Mouse (Mus musculus) testis, adult 2 months (tissue): ENCODE data around the gene 1810055G02Rik.

Experiments used
- CTCF ChIP-seq: fragments of 200-500 bp; IDR thresholded peaks from 2 replicates; pipeline ENCODE4 v1.5.1; 2012; ENCODE audit warnings: low read depth, mild to moderate bottlenecking, inconsistent platforms, low read length, moderate library complexity; ENCODE audit not compliant: control insufficient read depth, insufficient read depth, insufficient replicate concordance
- POLR2A ChIP-seq: fragments of 200-500 bp; IDR thresholded peaks from 2 replicates; pipeline ENCODE4 v1.6.1; 2012; ENCODE audit warnings: low read depth, mild to moderate bottlenecking, inconsistent platforms, low read length, moderate library complexity; ENCODE audit not compliant: control insufficient read depth

- TF ChIP-seq CTCF, result no peak
- TF ChIP-seq POLR2A, result no peak
These were observed 59.2 kb downstream of the 1810055G02Rik start, which contains the start of gene Kmt5b for GRCm38 (mm10) chr19:3767276-3767780.
